Mouse (Mus musculus): ENCODE results near the gene Morn1. TPM values are rescaled to one million over a fixed set of nuclear protein-coding genes. Genes with fewer than 3 reads are reported as not detected.

Gene Morn1
- polyA plus RNA-seq, 1 experiment from 2014 or later, result 6.1 TPM

- Histone ChIP-seq H3K4me3 (replicated peaks; ENCODE audit: low read length) (no peak overlapping the region), H3K27ac (0 out of 2 replicates have a peak overlapping the region, but pooled peaks have one; percentile 89), H3K27me3 (ENCODE audit: control insufficient read depth, insufficient read depth, low read length) (no peaks in the 10 kb centered on the region), H3K9me3 (ENCODE audit: control insufficient read depth, low read length) (no peaks in the 10 kb centered on the region), H3K9ac (no peak overlapping the region), H3K36me3 (replicated peaks; ENCODE audit: control insufficient read depth, insufficient read depth) (no peaks in the 10 kb centered on the region), H3K4me2 (replicated peaks) (no peak overlapping the region), H3K4me1 (replicated peaks; ENCODE audit: control insufficient read depth, insufficient read depth, low read length) (peaks cover 43% of the 10 kb centered on the region)
- 79% methylated on average over 8 of the region's 8 CpGs for whole genome bisulfite sequencing
- ATAC-seq (ENCODE audit: low FRiP score) (no peak), DNase-seq (ENCODE audit: low spot score) (no peak)
Measured at GRCm38 (mm10) chr4:155170614-155171212, 84.3 kb downstream of the Morn1 start.

GRCm38 (mm10) chr4:155171961-155172533 lies 85.7 kb downstream of the Morn1 start:
- Histone ChIP-seq H3K4me3 (replicated peaks; ENCODE audit: low read length) (no peak overlapping the region), H3K9ac (no peak overlapping the region), H3K27me3 (ENCODE audit: control insufficient read depth, insufficient read depth, low read length) (no peaks in the 10 kb centered on the region), H3K4me1 (replicated peaks; ENCODE audit: control insufficient read depth, insufficient read depth, low read length) (peaks cover 53% of the 10 kb centered on the region), H3K9me3 (ENCODE audit: control insufficient read depth, low read length) (no peaks in the 10 kb centered on the region), H3K36me3 (replicated peaks; ENCODE audit: control insufficient read depth, insufficient read depth) (no peaks in the 10 kb centered on the region), H3K27ac (peak overlapping the region; percentile 89), H3K4me2 (replicated peaks) (no peak overlapping the region)
- no peak for ATAC-seq (ENCODE audit: low FRiP score)
- DNase-seq (ENCODE audit: low spot score), result no peak
- WGBS, result 45% methylated on average over 5 of the region's 5 CpGs

- Histone ChIP-seq H3K4me3 (replicated peaks; ENCODE audit: low read length) (no peak overlapping the region), H3K27ac (peak overlapping the region; percentile 89), H3K4me1 (replicated peaks; ENCODE audit: control insufficient read depth, insufficient read depth, low read length) (peaks cover 64% of the 10 kb centered on the region), H3K9me3 (ENCODE audit: control insufficient read depth, low read length) (no peaks in the 10 kb centered on the region), H3K9ac (peak overlapping the region; percentile 2; the same call in 1 of the 2 replicates), H3K27me3 (ENCODE audit: control insufficient read depth, insufficient read depth, low read length) (no peaks in the 10 kb centered on the region), H3K4me2 (replicated peaks) (peak overlapping the region; percentile 19), H3K36me3 (replicated peaks; ENCODE audit: control insufficient read depth, insufficient read depth) (no peaks in the 10 kb centered on the region)
- peak; percentile 79 for DNase-seq (ENCODE audit: low spot score)
- peak; percentile 82 for ATAC-seq (ENCODE audit: low FRiP score)
- WGBS, result 4% methylated on average over 21 of the region's 21 CpGs
Measured at GRCm38 (mm10) chr4:155172909-155173821, 86.8 kb downstream of the Morn1 start.

GRCm38 (mm10) chr4:155173822-155174785 lies 87.7 kb downstream of the Morn1 start:
- H3K9ac ChIP-seq, result peak overlapping the region; percentile 2; the same call in 1 of the 2 replicates
- WGBS, result 12% methylated on average over 16 of the region's 17 CpGs
- peaks cover 73% of the 10 kb centered on the region for H3K4me1 ChIP-seq (replicated peaks; ENCODE audit: control insufficient read depth, insufficient read depth, low read length)
- no peak for DNase-seq (ENCODE audit: low spot score)
- H3K36me3 ChIP-seq (replicated peaks; ENCODE audit: control insufficient read depth, insufficient read depth), result no peaks in the 10 kb centered on the region
- ATAC-seq (ENCODE audit: low FRiP score), result no peak
- H3K4me3 ChIP-seq (replicated peaks; ENCODE audit: low read length), result no peak overlapping the region
- no peaks in the 10 kb centered on the region for H3K27me3 ChIP-seq (ENCODE audit: control insufficient read depth, insufficient read depth, low read length)
- peak overlapping the region; percentile 89 for H3K27ac ChIP-seq
- peak overlapping the region; percentile 19; the same call in 1 of the 2 replicates for H3K4me2 ChIP-seq (replicated peaks)
- no peaks in the 10 kb centered on the region for H3K9me3 ChIP-seq (ENCODE audit: control insufficient read depth, low read length)

- no peaks in the 10 kb centered on the region for H3K36me3 ChIP-seq (replicated peaks; ENCODE audit: control insufficient read depth, insufficient read depth)
- H3K9ac ChIP-seq, result no peak overlapping the region
- no peak overlapping the region for H3K4me3 ChIP-seq (replicated peaks; ENCODE audit: low read length)
- H3K4me1 ChIP-seq (replicated peaks; ENCODE audit: control insufficient read depth, insufficient read depth, low read length), result peaks cover 77% of the 10 kb centered on the region
- no peak for DNase-seq (ENCODE audit: low spot score)
- H3K9me3 ChIP-seq (ENCODE audit: control insufficient read depth, low read length), result no peaks in the 10 kb centered on the region
- 38% methylated on average over 3 of the region's 3 CpGs for WGBS
- H3K27ac ChIP-seq, result no peak overlapping the region
- H3K4me2 ChIP-seq (replicated peaks), result no peak overlapping the region
- H3K27me3 ChIP-seq (ENCODE audit: control insufficient read depth, insufficient read depth, low read length), result no peaks in the 10 kb centered on the region
- no peak for ATAC-seq (ENCODE audit: low FRiP score)
Measured at GRCm38 (mm10) chr4:155176210-155176609, 89.8 kb downstream of the Morn1 start.

GRCm38 (mm10) chr4:155178274-155178673 lies 91.9 kb downstream of the Morn1 start:
- peaks cover 56% of the 10 kb centered on the region for H3K4me1 ChIP-seq (replicated peaks; ENCODE audit: control insufficient read depth, insufficient read depth, low read length)
- H3K36me3 ChIP-seq (replicated peaks; ENCODE audit: control insufficient read depth, insufficient read depth), result no peaks in the 10 kb centered on the region
- H3K4me2 ChIP-seq (replicated peaks), result peak overlapping the region; percentile 31
- no peak overlapping the region for H3K4me3 ChIP-seq (replicated peaks; ENCODE audit: low read length)
- peak overlapping the region; percentile 1; the same call in 1 of the 2 replicates for H3K9ac ChIP-seq
- peak overlapping the region; percentile 68 for H3K27ac ChIP-seq
- H3K9me3 ChIP-seq (ENCODE audit: control insufficient read depth, low read length), result no peaks in the 10 kb centered on the region
- ATAC-seq (ENCODE audit: low FRiP score), result peak; percentile 36; the same call in 1 of the 2 replicates
- WGBS, result 5% methylated on average over 6 of the region's 6 CpGs
- no peaks in the 10 kb centered on the region for H3K27me3 ChIP-seq (ENCODE audit: control insufficient read depth, insufficient read depth, low read length)
- DNase-seq (ENCODE audit: low spot score), result no peak

- peak overlapping the region; percentile 31; the same call in 1 of the 2 replicates for H3K4me2 ChIP-seq (replicated peaks)
- ATAC-seq (ENCODE audit: low FRiP score), result no peak
- H3K27ac ChIP-seq, result peak overlapping the region; percentile 68
- peaks cover 48% of the 10 kb centered on the region for H3K4me1 ChIP-seq (replicated peaks; ENCODE audit: control insufficient read depth, insufficient read depth, low read length)
- no peaks in the 10 kb centered on the region for H3K36me3 ChIP-seq (replicated peaks; ENCODE audit: control insufficient read depth, insufficient read depth)
- H3K9ac ChIP-seq, result no peak overlapping the region
- H3K4me3 ChIP-seq (replicated peaks; ENCODE audit: low read length), result no peak overlapping the region
- 20% methylated on average over 3 of the region's 3 CpGs for WGBS
- DNase-seq (ENCODE audit: low spot score), result no peak
- H3K27me3 ChIP-seq (ENCODE audit: control insufficient read depth, insufficient read depth, low read length), result no peaks in the 10 kb centered on the region
- no peaks in the 10 kb centered on the region for H3K9me3 ChIP-seq (ENCODE audit: control insufficient read depth, low read length)
Measured at GRCm38 (mm10) chr4:155178981-155179512, 92.7 kb downstream of the Morn1 start.

- Histone ChIP-seq H3K36me3 (replicated peaks; ENCODE audit: control insufficient read depth, insufficient read depth) (no peaks in the 10 kb centered on the region), H3K27ac (no peak overlapping the region), H3K9me3 (ENCODE audit: control insufficient read depth, low read length) (no peaks in the 10 kb centered on the region), H3K27me3 (ENCODE audit: control insufficient read depth, insufficient read depth, low read length) (no peaks in the 10 kb centered on the region), H3K9ac (no peak overlapping the region), H3K4me2 (replicated peaks) (no peak overlapping the region), H3K4me3 (replicated peaks; ENCODE audit: low read length) (no peak overlapping the region), H3K4me1 (replicated peaks; ENCODE audit: control insufficient read depth, insufficient read depth, low read length) (peaks cover 35% of the 10 kb centered on the region)
- ATAC-seq (ENCODE audit: low FRiP score), result no peak
- WGBS, result 89% methylated on average over 7 of the region's 7 CpGs
- no peak for DNase-seq (ENCODE audit: low spot score)
Measured at GRCm38 (mm10) chr4:155183201-155183600, 96.8 kb downstream of the Morn1 start.
